Mouse (Mus musculus): ENCODE measurements at regions not wholly inside any gene's neighbourhood (a gene's known extent, or its start where the extent isn't known, plus 50 kb on each side); places are given as distances from the start of the nearest gene placed in this dataset.

GRCm38 (mm10) chr14:100607109-100607508 lies 322.6 kb upstream of the Klf12 start:
- TF ChIP-seq CTCF (IDR thresholded peaks at IDR 0.05; ENCODE audit: borderline replicate concordance, control insufficient read depth, extremely low read depth, insufficient read depth, low read length, poor library complexity) = no peak
- no peak for TF ChIP-seq POLR2A (IDR thresholded peaks at IDR 0.05; ENCODE audit: control insufficient read depth, extremely low read depth, insufficient read depth, low read length, poor library complexity)
